Mouse (Mus musculus) megakaryocyte, embryonic 14.5 days (primary cell): ENCODE measurements around the gene Epb41l2. TPM values are rescaled to one million over a fixed set of nuclear protein-coding genes. Genes with fewer than 3 reads are reported as not detected.

Experiments used
- H3K27me3 ChIP-seq: replicated peaks from 2 replicates; pipeline ENCODE3; 2012; ENCODE audit warnings: inconsistent platforms
- H3K36me3 ChIP-seq: replicated peaks from 2 replicates; pipeline ENCODE3; 2012; ENCODE audit warnings: low read length, inconsistent platforms, mixed read lengths
- H3K4me1 ChIP-seq: 2 replicates; pipeline ENCODE4 v1.6.1; 2012; ENCODE audit warnings: inconsistent platforms
- H3K4me3 ChIP-seq: replicated peaks from 2 replicates; pipeline ENCODE3; 2012; ENCODE audit warnings: moderate library complexity, mild to moderate bottlenecking, inconsistent platforms
- H3K9me3 ChIP-seq: 2 replicates; pipeline ENCODE4 v1.6.1; 2012; ENCODE audit warnings: inconsistent platforms
- FLI1 ChIP-seq: IDR thresholded peaks from 2 replicates; pipeline ENCODE4 v1.6.1; 2012; ENCODE audit warnings: low read length, inconsistent platforms, mixed read lengths
- GATA1 ChIP-seq: IDR thresholded peaks from 3 replicates; pipeline ENCODE4 v1.6.1; 2012; ENCODE audit warnings: mixed read lengths, low read length, inconsistent platforms, borderline replicate concordance
- polyA plus RNA-seq: library from polyadenylated mRNA; stranded (reverse); fragments of >175 nt; gene quantifications from 2 replicates; pipeline ENCODE4 v1.2.3, GENCODE M21; 2012; ENCODE audit warnings: low replicate concordance; ENCODE audit not compliant: insufficient read depth

The Epb41l2 gene
- polyA plus RNA-seq, 1 experiment = 33.7 TPM

DNA sequence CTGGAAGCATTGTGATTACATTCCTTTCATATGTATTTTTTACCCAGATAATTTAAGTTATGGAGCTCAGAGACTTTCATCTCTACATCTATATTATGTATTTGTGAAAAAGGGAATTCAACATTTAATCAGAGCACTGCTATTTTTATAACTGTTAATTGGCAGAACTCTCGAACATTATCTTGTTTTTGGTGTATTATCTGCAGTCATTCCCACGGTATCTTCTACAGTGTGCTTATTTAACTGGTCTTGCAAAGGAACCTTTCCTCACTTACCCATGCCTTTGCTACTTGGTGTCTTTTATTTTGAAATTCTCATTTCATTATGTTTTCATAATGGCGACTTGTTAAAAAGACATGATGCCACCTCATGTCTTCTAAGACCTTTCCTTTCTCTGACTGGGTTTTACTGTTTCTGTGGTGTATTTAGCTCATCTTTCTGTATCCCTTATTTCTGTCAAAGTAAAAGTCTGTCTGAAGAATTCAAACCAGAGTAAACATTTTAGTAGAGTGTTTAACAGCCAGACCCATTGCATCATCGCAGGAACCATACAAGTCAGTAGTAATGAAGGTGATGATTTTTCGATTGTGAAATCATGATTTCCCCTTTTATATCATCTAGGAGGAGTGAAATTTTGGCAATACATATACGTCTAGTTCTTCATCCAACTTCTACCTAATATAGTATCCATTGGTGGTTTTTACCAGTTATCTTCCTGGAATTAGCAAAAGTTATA lies 21.3 kb downstream of the Epb41l2 start:
- TF ChIP-seq GATA1 (no peak), FLI1 (no peak)
- Histone ChIP-seq H3K27me3 (no peaks in the 10 kb centered on the region), H3K36me3 (peaks cover 28% of the 10 kb centered on the region), H3K4me1 (peaks cover 34% of the 10 kb centered on the region), H3K4me3 (no peak overlapping the region), H3K9me3 (no peaks in the 10 kb centered on the region)

DNA sequence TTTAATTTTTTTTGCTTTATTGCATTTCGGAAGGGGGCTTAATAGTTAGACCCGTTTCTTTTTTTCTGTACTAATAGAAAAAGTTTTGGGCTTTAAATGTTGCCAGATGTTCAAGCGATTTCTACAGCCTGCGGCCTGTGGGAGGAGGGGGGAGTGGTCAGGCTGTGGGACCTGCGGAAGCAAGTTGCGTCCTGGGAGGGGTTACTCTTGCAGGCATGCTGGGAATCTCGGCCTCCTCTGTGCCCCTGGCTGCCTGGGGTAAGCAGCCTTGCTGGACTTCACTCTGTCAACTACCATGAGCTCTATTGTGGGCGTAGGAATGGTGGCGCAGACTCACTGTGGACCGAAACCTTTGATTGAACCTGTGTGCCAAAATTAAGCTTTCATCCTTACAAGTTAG lies 22.4 kb downstream of the Epb41l2 start:
- H3K4me3 ChIP-seq = no peak overlapping the region
- no peaks in the 10 kb centered on the region for H3K27me3 ChIP-seq
- no peaks in the 10 kb centered on the region for H3K9me3 ChIP-seq
- peaks cover 28% of the 10 kb centered on the region for H3K36me3 ChIP-seq
- no peak for TF ChIP-seq FLI1
- no peak for TF ChIP-seq GATA1
- H3K4me1 ChIP-seq = peaks cover 43% of the 10 kb centered on the region

DNA sequence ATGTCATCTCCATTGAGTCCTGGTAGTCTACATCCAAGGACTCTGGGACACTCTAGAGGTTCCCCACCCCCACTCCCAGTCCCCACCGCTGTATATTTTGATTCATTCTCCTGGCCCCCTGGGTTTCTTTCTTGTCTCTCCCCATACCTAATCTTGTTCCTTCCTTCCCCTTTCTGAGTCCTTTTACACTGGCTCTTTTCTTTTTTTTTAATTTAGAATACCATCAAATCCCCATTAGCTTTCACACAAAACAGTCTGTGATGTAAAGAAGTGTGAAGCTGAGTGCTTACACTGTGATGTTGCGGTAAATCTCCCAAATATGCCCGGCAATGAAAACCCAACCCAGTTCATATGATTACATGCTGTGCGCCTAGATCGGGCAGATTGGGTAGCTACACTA lies 23.6 kb downstream of the Epb41l2 start:
- H3K36me3 ChIP-seq = peaks cover 20% of the 10 kb centered on the region
- H3K4me1 ChIP-seq = peaks cover 45% of the 10 kb centered on the region
- no peaks in the 10 kb centered on the region for H3K27me3 ChIP-seq
- H3K9me3 ChIP-seq = no peaks in the 10 kb centered on the region
- TF ChIP-seq GATA1 (no peak), FLI1 (no peak)
- H3K4me3 ChIP-seq = peak overlapping the region; percentile 14

DNA sequence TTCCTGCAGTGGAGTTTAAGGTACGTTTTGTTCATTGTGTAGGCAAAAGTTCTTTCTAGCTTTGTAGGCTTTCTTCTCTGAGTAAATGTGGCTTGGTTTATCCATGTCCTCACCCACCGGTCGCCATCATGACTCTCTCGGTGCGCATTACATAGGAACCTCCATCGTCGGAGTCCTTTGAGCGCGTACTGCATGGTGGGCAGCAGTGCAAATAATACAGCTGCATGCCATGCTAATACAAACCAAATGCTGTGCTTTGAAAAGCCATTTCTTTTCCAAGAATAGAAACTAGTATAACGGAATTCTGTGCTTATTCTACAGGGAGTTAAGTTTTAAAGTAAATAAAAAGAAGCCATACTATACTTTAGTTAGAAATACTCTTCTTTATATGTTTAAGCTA lies 24.8 kb downstream of the Epb41l2 start:
- TF ChIP-seq FLI1 (no peak), GATA1 (no peak)
- Histone ChIP-seq H3K4me3 (no peak overlapping the region), H3K4me1 (peaks cover 45% of the 10 kb centered on the region), H3K27me3 (no peaks in the 10 kb centered on the region), H3K36me3 (peaks cover 8% of the 10 kb centered on the region), H3K9me3 (no peaks in the 10 kb centered on the region)

DNA sequence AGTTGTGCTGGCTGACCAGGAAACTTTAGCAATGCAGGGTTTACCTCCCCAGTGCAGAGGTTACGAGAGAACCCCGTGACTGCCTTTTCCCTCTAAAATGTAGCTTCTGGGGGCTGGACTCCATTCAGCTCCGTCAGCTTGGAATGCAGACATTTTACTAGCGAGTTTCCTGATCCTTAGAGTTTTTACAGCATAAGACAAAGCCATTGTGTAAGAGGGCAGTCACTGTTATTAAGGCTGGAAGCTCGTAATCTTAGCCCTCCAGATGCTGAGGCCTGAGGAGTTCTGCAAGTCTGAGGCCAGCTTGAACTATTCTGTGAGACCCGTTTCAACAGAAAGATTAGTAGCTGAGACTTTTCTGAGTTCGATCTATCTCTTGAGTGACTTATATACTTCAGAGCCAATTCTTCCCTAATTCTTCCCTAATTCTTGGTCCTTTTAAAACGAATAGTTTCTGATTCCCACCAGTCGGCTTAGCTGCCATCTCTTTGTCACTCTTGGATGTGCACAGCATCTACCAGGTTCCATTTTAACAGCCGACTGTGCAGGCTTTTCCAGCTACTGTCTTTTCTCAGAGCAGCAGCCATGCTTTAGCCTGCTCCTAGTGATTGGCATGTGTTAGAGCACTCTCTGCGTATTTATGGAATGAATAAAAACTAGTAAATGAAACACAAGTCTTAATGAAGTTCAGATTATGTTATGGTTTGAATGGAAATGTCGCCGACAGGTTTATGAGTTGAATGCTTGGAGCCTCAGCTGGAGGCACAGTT lies 26.4 kb downstream of the Epb41l2 start:
- Histone ChIP-seq H3K4me3 (no peak overlapping the region), H3K4me1 (peaks cover 50% of the 10 kb centered on the region), H3K27me3 (no peaks in the 10 kb centered on the region), H3K9me3 (no peaks in the 10 kb centered on the region), H3K36me3 (no peaks in the 10 kb centered on the region)
- TF ChIP-seq FLI1 (no peak), GATA1 (no peak)

DNA sequence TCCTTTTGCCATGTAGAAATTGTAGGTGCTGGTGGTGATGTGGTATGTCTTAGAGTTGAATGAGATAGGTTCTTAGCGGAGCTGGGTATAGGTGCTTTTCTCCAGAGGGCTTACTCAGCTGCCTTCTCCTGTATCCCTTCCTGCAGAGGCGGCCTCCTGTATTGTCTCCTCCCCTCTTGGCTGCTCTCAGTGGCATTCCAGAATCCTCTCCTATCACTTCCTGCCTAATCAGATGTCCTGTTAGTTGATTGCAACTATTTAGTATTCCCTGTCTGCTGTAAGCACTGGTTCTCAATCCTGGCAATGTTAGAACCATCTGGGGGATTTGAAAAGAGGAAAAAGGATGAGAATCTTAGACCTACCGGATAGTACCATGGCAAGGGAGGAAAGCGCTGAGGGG lies 27.3 kb downstream of the Epb41l2 start:
- Histone ChIP-seq H3K4me3 (no peak overlapping the region), H3K36me3 (no peaks in the 10 kb centered on the region), H3K27me3 (no peaks in the 10 kb centered on the region), H3K4me1 (peaks cover 48% of the 10 kb centered on the region), H3K9me3 (no peaks in the 10 kb centered on the region)
- TF ChIP-seq FLI1 (no peak), GATA1 (no peak)

DNA sequence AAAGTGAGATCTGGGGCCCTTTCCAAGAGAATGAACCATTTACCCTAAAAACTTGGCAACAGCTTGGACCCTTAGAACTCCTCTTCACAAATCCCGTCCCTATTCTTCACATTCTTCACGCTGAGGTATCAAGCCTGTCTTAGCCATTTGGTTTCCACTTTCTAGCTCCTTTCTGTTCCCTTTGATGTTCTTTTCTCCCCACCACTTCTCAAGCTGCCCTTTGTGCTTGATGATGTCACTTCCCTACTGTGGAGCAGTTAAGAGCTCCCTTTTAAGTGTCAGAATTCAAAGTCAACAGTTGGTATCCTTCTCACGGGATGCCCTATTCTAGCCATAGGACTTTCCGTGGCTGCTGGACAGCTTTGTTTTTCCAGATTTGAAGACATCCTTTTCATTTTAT lies 27.7 kb downstream of the Epb41l2 start:
- TF ChIP-seq GATA1 = no peak
- no peak for TF ChIP-seq FLI1
- no peaks in the 10 kb centered on the region for H3K9me3 ChIP-seq
- peaks cover 48% of the 10 kb centered on the region for H3K4me1 ChIP-seq
- no peaks in the 10 kb centered on the region for H3K36me3 ChIP-seq
- H3K4me3 ChIP-seq = no peak overlapping the region
- H3K27me3 ChIP-seq = no peaks in the 10 kb centered on the region

DNA sequence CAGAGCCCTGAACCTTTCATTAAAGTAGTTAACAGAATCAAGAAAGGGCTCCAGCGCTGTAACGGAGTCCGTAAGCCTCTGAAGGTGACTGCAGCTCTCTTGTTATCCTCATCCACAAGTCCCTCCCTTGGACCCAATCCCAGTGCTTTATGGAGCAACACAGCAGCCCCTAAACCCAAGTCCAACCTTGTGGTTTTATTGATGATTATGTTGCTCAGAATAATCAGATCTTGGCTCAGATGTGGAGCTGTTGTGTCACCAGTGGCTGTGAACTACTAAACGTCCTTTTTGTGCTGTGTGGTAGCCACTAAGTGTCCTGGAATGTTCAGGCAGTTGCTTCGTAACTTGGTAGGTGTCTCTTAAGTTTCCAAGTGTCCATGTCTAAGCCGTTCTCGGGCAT lies 33.2 kb downstream of the Epb41l2 start:
- TF ChIP-seq FLI1 = no peak
- TF ChIP-seq GATA1 = no peak
- Histone ChIP-seq H3K4me1 (peaks cover 31% of the 10 kb centered on the region), H3K36me3 (no peaks in the 10 kb centered on the region), H3K9me3 (no peaks in the 10 kb centered on the region), H3K27me3 (no peaks in the 10 kb centered on the region), H3K4me3 (no peak overlapping the region)

DNA sequence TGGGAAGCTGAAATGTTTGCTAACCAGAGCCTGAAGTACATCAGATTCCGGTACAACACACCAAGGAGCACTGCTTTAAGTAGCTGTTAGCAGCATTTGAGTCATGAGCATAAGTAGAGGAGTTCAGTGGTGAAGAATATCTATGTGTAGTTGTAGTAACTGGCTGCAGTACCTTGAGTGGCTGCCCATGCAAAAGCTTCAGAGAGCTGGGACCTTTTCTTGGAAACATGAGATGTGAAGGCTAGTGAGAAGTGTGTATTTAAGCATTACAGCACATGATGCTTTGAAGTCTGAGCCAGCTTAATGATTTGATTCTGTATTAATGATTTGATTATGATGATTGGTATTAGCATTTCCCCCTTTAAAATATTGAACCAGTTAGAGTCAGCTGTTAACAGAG lies 34.1 kb downstream of the Epb41l2 start:
- Histone ChIP-seq H3K9me3 (no peaks in the 10 kb centered on the region), H3K4me1 (peaks cover 35% of the 10 kb centered on the region), H3K36me3 (no peaks in the 10 kb centered on the region), H3K4me3 (no peak overlapping the region), H3K27me3 (no peaks in the 10 kb centered on the region)
- TF ChIP-seq FLI1 (no peak), GATA1 (no peak)

DNA sequence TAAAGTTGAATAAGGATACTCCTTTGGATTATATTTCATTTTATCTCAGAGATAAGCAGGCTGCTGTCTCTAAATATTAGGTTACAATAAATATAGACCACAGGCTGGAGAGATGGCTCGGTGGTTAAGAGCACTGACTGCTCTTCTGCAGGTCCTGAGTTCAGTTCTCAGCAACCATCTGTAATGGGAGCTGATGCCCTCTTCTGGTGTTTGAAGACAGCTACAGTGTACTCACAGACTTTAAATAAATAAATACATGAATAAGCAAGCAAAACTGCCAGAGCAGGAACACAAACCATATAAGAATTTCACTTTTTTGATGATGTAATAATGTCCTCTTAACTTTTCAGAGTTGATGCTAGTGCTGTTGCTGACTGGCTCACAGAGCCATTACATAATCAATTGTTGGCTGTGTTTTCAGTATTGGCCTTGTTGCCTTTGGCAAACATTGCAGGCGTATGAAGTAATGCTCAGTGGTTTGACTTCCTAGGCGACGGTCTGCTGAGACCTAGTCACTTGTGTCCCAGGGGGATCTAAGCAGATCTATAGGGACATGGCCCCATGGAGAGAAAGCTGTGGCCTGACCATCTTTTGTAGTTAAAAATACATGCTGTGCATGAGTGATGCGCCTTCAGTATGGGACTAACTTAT lies 35.8 kb downstream of the Epb41l2 start:
- Histone ChIP-seq H3K27me3 (no peaks in the 10 kb centered on the region), H3K4me3 (no peak overlapping the region), H3K9me3 (no peaks in the 10 kb centered on the region), H3K4me1 (peaks cover 42% of the 10 kb centered on the region), H3K36me3 (no peaks in the 10 kb centered on the region)
- TF ChIP-seq GATA1 = no peak
- TF ChIP-seq FLI1 = no peak
